Mouse (Mus musculus): ENCODE data around the gene Sergef.

DNA sequence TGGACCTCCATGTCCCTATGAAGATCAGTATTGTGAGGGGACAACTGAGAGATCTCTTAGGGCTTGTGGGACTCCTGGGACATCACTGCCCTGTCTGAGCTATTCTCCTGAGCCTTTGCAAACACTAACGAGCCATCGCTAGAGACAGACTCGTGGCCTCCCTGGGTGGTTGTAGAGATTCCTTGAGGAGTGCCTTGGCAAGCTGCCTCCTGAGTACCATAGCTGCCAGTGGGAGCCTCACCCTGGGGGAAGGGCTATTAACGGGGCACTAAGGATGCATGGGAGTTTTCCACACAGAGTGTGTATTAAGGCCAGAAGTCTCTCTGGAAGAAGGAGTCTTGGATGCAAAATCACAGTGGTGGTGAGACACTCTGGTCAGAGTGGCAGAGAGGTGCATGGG lies 214.6 kb downstream of the Sergef start:
- TF ChIP-seq CTCF (IDR thresholded peaks at IDR 0.05; ENCODE audit: extremely low read depth, insufficient read length, insufficient replicate concordance, low read depth, low read length), result no peak
- TF ChIP-seq POLR2A (IDR thresholded peaks at IDR 0.05; ENCODE audit: low read depth, low read length), result no peak

All from small intestine, adult 2 months (tissue).